Mouse (Mus musculus) hindbrain, postnatal 0 days (tissue): Measurements from ENCODE around the gene Eps8. TPM values are rescaled to one million over a fixed set of nuclear protein-coding genes. Genes with fewer than 3 reads are reported as not detected.

Experiments
- ATAC-seq: fragments of 200-750 bp; cut with Nextera tagmentation; 2 replicates; pipeline ENCODE4 v1.8.0; 2017; ENCODE audit warnings: mild to moderate bottlenecking, moderate TSS enrichment, moderate library complexity
- DNase-seq: peaks from one replicate; pipeline ENCODE4 v3.0.0-alpha.2; 2015; ENCODE audit warnings: low spot score
- H3K27ac ChIP-seq: fragments of 300-500 bp; sonication (generic); 2 replicates; pipeline ENCODE4 v1.5.1; 2014; ENCODE audit warnings: mild to moderate bottlenecking
- H3K27me3 ChIP-seq: fragments of 300-500 bp; sonication (generic); 2 replicates; pipeline ENCODE4 v1.6.1; 2014; ENCODE audit warnings: low read length, mixed read lengths; ENCODE audit not compliant: insufficient read depth
- H3K36me3 ChIP-seq: fragments of 300-500 bp; sonication (generic); 2 replicates; pipeline ENCODE4 v1.6.1; 2014; ENCODE audit warnings: low read length, mixed read lengths; ENCODE audit not compliant: insufficient read depth
- H3K4me1 ChIP-seq: fragments of 300-500 bp; sonication (generic); 2 replicates; pipeline ENCODE4 v1.6.1; 2014; ENCODE audit warnings: antibody characterized with exemption, low read length, mixed read lengths; ENCODE audit not compliant: insufficient read depth
- H3K4me2 ChIP-seq: fragments of 300-500 bp; sonication (generic); 2 replicates; pipeline ENCODE4 v1.6.1; 2014; ENCODE audit warnings: low read depth, mild to moderate bottlenecking, low read length, moderate library complexity, mixed read lengths
- H3K4me3 ChIP-seq: fragments of 300-500 bp; sonication (generic); 2 replicates; pipeline ENCODE4 v1.5.1; 2014; ENCODE audit warnings: low read length
- H3K9ac ChIP-seq: fragments of 300-500 bp; sonication (generic); replicated peaks from 2 replicates; pipeline ENCODE4 v1.6.1; 2014; ENCODE audit warnings: mild to moderate bottlenecking, low read length, moderate library complexity, mixed read lengths
- H3K9me3 ChIP-seq: fragments of 300-500 bp; sonication (generic); 2 replicates; pipeline ENCODE4 v1.6.1; 2016; ENCODE audit warnings: low read length, mixed read lengths
- CTCF ChIP-seq: IDR thresholded peaks from 2 replicates; pipeline ENCODE4 v1.5.1; 2016; ENCODE audit warnings: antibody characterized with exemption, control low read depth, low read depth
- WGBS: fragments of 180-500 bp; shearing (Covaris S2); extraction: QIAGEN DNeasy Blood & Tissue Kit; methylation state at CpG from one replicate; pipeline ENCODE4 v1.1.7; 2014; 5-methylcytosine and 5-hydroxymethylcytosine counted together
- polyA plus RNA-seq: library from polyadenylated mRNA; unstranded; fragments of >200 nt; fragmentation: Nextera tagmentation; extraction: Ambion mirVana; gene quantifications from 2 replicates; pipeline ENCODE4 v1.2.1, GENCODE M21; 2015
- total RNA-seq: library from RNA; depleted of rRNA; stranded (reverse); fragments of >200 nt; gene quantifications from 2 replicates; pipeline ENCODE4 v1.2.3, GENCODE M21; 2014

Eps8 gene
- total and polyA plus RNA-seq, 2 experiments from 2014 or later, result 31.8 to 40.0 TPM

- 90% methylated on average over 12 of the region's 12 CpGs for WGBS
- H3K4me1 ChIP-seq, result no peaks in the 10 kb centered on the region
- H3K27ac ChIP-seq, result no peak overlapping the region
- no peak overlapping the region for H3K4me3 ChIP-seq
- DNase-seq, result no peak
- ATAC-seq, result no peak
- H3K36me3 ChIP-seq, result no peaks in the 10 kb centered on the region
- H3K9ac ChIP-seq, result no peak overlapping the region
- H3K9me3 ChIP-seq, result no peaks in the 10 kb centered on the region
- no peaks in the 10 kb centered on the region for H3K27me3 ChIP-seq
- TF ChIP-seq CTCF, result no peak
- H3K4me2 ChIP-seq, result no peak overlapping the region
Observed at GRCm38 (mm10) chr6:137676581-137676980, 21.9 kb upstream of the Eps8 start.

GRCm38 (mm10) chr6:137675556-137675955 is 20.9 kb upstream of the Eps8 start:
- no peaks in the 10 kb centered on the region for H3K36me3 ChIP-seq
- 71% methylated on average over 5 of the region's 5 CpGs for WGBS
- H3K9me3 ChIP-seq, result no peaks in the 10 kb centered on the region
- ATAC-seq (no peak), DNase-seq (no peak)
- no peaks in the 10 kb centered on the region for H3K27me3 ChIP-seq
- H3K4me1 ChIP-seq, result no peaks in the 10 kb centered on the region
- no peak overlapping the region for H3K9ac ChIP-seq
- H3K4me2 ChIP-seq, result no peak overlapping the region
- TF ChIP-seq CTCF, result no peak
- no peak overlapping the region for H3K4me3 ChIP-seq
- no peak overlapping the region for H3K27ac ChIP-seq

GRCm38 (mm10) chr6:137673301-137673700 is 18.6 kb upstream of the Eps8 start:
- Histone ChIP-seq H3K4me3 (no peak overlapping the region), H3K36me3 (no peaks in the 10 kb centered on the region), H3K4me2 (no peak overlapping the region), H3K4me1 (no peaks in the 10 kb centered on the region), H3K27ac (no peak overlapping the region), H3K9ac (no peak overlapping the region), H3K9me3 (no peaks in the 10 kb centered on the region), H3K27me3 (no peaks in the 10 kb centered on the region)
- DNase-seq, result no peak
- no peak for TF ChIP-seq CTCF
- ATAC-seq, result no peak
- WGBS, result 72% methylated on average over 15 of the region's 15 CpGs

- Histone ChIP-seq H3K9ac (no peak overlapping the region), H3K9me3 (no peaks in the 10 kb centered on the region), H3K27ac (no peak overlapping the region), H3K4me3 (no peak overlapping the region), H3K27me3 (no peaks in the 10 kb centered on the region), H3K36me3 (no peaks in the 10 kb centered on the region), H3K4me1 (no peaks in the 10 kb centered on the region), H3K4me2 (no peak overlapping the region)
- DNase-seq (no peak), ATAC-seq (no peak)
- 83% methylated on average over 10 of the region's 10 CpGs for WGBS
- no peak for TF ChIP-seq CTCF
Observed at GRCm38 (mm10) chr6:137671561-137671960, 16.9 kb upstream of the Eps8 start.

- no peak overlapping the region for H3K27ac ChIP-seq
- H3K9ac ChIP-seq, result no peak overlapping the region
- 90% methylated on average over 9 of the region's 9 CpGs for WGBS
- H3K4me3 ChIP-seq, result no peak overlapping the region
- TF ChIP-seq CTCF, result no peak
- no peaks in the 10 kb centered on the region for H3K36me3 ChIP-seq
- no peaks in the 10 kb centered on the region for H3K9me3 ChIP-seq
- no peaks in the 10 kb centered on the region for H3K27me3 ChIP-seq
- no peaks in the 10 kb centered on the region for H3K4me1 ChIP-seq
- no peak for ATAC-seq
- H3K4me2 ChIP-seq, result no peak overlapping the region
- DNase-seq, result no peak
Observed at GRCm38 (mm10) chr6:137670820-137671219, 16.1 kb upstream of the Eps8 start.

- ATAC-seq (no peak), DNase-seq (no peak)
- Histone ChIP-seq H3K4me3 (no peak overlapping the region), H3K4me2 (no peak overlapping the region), H3K27ac (no peak overlapping the region), H3K9me3 (no peaks in the 10 kb centered on the region), H3K4me1 (no peaks in the 10 kb centered on the region), H3K27me3 (no peaks in the 10 kb centered on the region), H3K36me3 (no peaks in the 10 kb centered on the region), H3K9ac (no peak overlapping the region)
- 92% methylated on average over 3 of the region's 3 CpGs for WGBS
- TF ChIP-seq CTCF, result no peak
Observed at GRCm38 (mm10) chr6:137669876-137670275, 15.2 kb upstream of the Eps8 start.

- ATAC-seq, result no peak
- Histone ChIP-seq H3K27me3 (no peaks in the 10 kb centered on the region), H3K36me3 (no peaks in the 10 kb centered on the region), H3K9me3 (no peaks in the 10 kb centered on the region), H3K27ac (no peak overlapping the region), H3K4me1 (no peaks in the 10 kb centered on the region), H3K4me2 (no peak overlapping the region), H3K9ac (no peak overlapping the region), H3K4me3 (no peak overlapping the region)
- no peak for TF ChIP-seq CTCF
- 87% methylated on average over 1 of the region's 1 CpGs for WGBS
- DNase-seq, result no peak
Observed at GRCm38 (mm10) chr6:137669433-137669832, 14.8 kb upstream of the Eps8 start.
